Mouse (Mus musculus): ENCODE measurements around the gene Cog6.
"Not testable (repeated sequence)": the region's sequence is repeated elsewhere in the genome, so short reads cannot be mapped to it uniquely, and the experiment has no call there.

Gene Cog6

DNA sequence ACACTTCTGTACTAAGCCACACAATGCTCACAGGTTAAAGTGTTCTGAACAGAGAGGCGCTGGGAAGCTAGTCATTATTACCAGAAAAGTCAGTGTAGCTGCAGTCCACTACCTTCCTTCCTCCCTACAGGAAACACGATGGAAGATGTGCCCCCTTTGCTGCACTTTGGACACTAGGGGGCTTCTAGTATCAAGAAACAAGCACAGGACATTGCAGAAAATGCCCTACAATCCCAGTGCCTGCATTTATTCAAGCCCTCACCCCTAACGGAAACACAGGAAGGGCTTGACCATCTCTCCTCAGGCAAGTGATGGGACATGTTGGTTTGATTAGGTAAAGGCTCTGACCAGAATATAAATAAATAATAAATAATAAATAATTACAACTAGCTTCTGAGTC is 16.4 kb upstream of the Cog6 start:
- DNase-seq (ENCODE audit: extremely low read depth, low read depth, low spot score) = no peak

DNA sequence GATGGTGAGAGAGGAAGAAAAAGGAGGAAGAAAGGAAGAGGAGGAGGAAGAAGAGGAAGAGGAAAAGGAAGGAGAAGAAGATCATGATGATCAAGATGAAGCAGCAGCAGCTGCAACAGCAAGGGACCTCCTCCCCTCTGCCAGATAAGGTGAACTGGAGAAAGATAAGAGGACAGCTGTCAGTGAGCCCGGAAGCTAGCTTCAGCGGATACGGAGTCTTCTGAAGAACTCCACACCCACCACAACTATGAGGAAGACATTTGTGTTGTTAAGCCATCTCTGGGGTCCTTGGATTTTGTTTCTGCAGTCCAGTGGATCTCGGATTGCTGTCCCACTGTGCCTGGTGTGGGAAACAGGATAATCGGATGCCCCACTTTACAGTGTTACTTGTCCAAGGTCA is 15.4 kb upstream of the Cog6 start:
- no peak for DNase-seq (ENCODE audit: extremely low read depth, low read depth, low spot score)

GRCm38 (mm10) chr3:53031586-53031985 is 14.5 kb upstream of the Cog6 start:
- DNase-seq (ENCODE audit: extremely low read depth, low read depth, low spot score) = no peak

- DNase-seq (ENCODE audit: extremely low read depth, low read depth, low spot score) = no peak
These were observed 12.0 kb upstream of the Cog6 start for GRCm38 (mm10) chr3:53029046-53029445.

- DNase-seq (ENCODE audit: extremely low read depth, low read depth, low spot score) = no peak
These were observed 10.3 kb upstream of the Cog6 start for GRCm38 (mm10) chr3:53027333-53027732.

GRCm38 (mm10) chr3:53007411-53007810 is 9.6 kb downstream of the Cog6 start:
- no peak for DNase-seq (ENCODE audit: extremely low read depth, low read depth, low spot score)

GRCm38 (mm10) chr3:53004406-53005114 is 12.5 kb downstream of the Cog6 start:
- no peak for DNase-seq (ENCODE audit: extremely low read depth, low read depth, low spot score)

GRCm38 (mm10) chr3:53002076-53002475 is 15.0 kb downstream of the Cog6 start:
- no peak for DNase-seq (ENCODE audit: extremely low read depth, low read depth, low spot score)

DNA sequence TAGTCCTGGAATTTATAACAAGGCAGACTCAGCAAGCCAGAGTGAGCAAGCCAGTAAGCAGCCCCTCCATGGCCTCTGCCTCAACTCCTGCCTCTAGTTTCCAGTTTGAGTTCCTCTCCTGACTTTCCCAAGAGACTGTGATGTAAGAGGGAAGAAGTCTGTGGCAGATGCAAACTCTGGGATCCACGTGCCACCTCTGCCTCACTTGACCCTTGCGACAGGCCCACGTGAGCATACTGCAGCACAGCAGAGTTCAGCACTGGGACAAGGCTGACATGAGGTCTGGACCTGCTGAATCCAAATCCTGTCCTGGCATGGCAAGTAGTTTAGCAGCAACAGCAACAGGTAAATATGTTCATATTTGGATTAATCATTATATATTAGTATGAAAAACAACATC is 17.0 kb downstream of the Cog6 start:
- no peak for DNase-seq (ENCODE audit: extremely low read depth, low read depth, low spot score)

GRCm38 (mm10) chr3:52999016-52999744 is 17.9 kb downstream of the Cog6 start:
- DNase-seq (ENCODE audit: extremely low read depth, low read depth, low spot score) = no peak

DNA sequence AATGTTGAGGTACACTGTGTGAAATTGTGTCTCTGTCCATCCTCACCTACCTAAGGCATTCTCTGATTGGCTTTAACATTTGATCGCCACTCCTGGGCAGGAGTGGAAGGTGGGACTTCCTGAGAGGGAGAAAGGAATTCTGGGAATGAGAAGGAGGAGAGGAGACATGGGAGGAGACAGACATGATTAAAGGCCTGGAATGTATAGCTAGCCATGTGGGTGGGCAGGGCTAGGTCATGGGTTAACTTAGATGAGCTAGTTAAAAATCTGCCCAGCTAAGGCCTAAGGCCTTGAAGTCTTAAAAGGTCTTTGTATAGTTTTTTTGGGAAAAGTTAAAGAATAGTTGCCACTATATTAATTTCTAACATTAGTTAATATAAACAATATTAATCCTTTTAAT is 19.7 kb downstream of the Cog6 start:
- no peak for DNase-seq (ENCODE audit: extremely low read depth, low read depth, low spot score)

DNA sequence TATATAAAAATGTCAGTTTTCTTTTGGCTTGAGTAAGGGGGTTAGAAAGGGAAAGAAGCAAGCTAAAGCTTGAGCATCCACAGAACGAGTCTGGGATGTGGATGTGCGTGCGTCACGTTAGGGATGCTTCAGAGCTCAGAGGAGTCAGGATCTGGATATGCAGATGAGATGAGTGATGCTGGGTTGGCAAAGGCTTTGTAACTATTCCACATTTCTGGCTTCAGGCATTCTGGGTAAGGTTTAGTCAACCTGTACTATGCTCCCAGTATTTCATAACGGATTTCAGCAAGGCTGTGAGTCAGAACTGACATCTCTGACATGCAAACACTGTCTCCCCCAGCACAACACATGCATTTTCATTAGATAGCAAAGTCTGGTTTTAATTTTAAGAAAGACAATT is 20.4 kb downstream of the Cog6 start:
- DNase-seq (ENCODE audit: extremely low read depth, low read depth, low spot score) = peak; percentile 5

GRCm38 (mm10) chr3:52994666-52995065 is 22.4 kb downstream of the Cog6 start:
- no peak for DNase-seq (ENCODE audit: extremely low read depth, low read depth, low spot score)

- no peak for DNase-seq (ENCODE audit: extremely low read depth, low read depth, low spot score)
These were observed 23.7 kb downstream of the Cog6 start for GRCm38 (mm10) chr3:52993296-52993695.

GRCm38 (mm10) chr3:52990041-52990737 is 26.8 kb downstream of the Cog6 start:
- DNase-seq (ENCODE audit: extremely low read depth, low read depth, low spot score) = no peak

- not testable (repeated sequence) for DNase-seq (ENCODE audit: extremely low read depth, low read depth, low spot score)
These were observed 31.5 kb downstream of the Cog6 start for GRCm38 (mm10) chr3:52985508-52985941.

GRCm38 (mm10) chr3:52983772-52984171 is 33.3 kb downstream of the Cog6 start:
- DNase-seq (ENCODE audit: extremely low read depth, low read depth, low spot score) = no peak

DNA sequence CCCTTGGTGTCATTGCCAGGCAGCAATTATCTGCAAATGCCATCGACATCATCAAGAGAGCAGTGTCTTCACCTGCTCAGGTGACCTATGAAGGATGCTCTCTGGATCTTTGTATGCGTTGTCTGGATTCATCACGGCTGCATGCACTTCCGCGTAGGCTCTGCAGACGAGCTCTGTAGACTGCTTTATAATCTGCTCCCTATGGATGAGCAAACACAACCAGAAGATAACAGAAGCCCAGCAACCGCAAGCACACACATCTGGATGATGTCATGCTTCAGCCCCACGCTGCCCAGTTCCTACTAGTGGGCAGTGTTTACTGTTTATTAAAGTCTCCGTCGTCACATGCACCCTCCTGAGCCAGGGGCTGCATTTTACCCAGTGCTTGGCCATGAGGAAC is 34.0 kb downstream of the Cog6 start:
- DNase-seq (ENCODE audit: extremely low read depth, low read depth, low spot score) = no peak

DNA sequence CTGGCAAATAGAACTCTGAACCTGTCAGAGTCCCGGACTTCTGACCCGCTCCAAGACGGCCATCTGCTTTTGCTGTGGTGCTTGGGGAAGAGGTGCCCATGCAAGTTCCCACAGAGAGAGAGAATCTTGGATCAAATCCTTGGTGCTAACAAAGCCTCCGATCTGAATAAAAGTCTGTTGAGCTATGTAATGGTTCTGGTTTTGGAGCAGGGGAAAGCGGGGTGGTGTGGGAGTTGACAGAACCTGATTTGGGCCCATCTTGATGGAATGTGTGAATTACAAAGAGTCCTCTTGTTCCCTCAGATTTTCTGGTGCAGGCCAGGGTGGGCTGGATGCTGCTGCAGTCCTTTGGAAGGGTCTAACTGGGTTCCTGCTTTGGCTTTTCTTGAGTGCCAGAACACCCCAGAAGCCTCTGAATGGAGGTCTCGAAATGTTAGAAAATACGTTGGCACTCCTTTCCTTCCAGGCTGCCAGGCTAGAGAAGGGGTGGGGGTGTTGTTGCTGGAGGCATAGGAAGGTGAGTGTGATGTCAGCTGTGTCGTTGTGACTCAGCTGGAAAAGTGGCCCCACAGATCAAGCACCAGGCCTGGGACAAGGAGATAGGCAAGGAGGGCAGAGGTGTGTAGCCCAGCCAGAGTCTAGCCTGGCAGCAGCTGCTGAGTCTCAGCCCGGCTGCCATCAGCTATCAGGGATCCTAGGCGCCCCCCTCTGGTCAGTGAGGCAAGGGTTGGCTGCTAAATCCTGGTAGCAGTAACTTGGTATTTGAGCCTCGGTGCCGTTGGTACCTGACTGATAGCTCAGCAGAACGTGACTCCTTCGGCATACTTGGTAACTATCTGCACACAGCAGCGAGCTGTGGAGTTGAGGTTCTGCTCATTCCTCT is 42.1 kb downstream of the Cog6 start:
- DNase-seq (ENCODE audit: extremely low read depth, low read depth, low spot score) = no peak

- DNase-seq (ENCODE audit: extremely low read depth, low read depth, low spot score) = no peak
These were observed 44.1 kb downstream of the Cog6 start for GRCm38 (mm10) chr3:52972916-52973315.

- DNase-seq (ENCODE audit: extremely low read depth, low read depth, low spot score) = no peak
These were observed 50.0 kb downstream of the Cog6 start for GRCm38 (mm10) chr3:52967046-52967445.
